Comparison of ENCODE assay signal across 21 mouse cellular contexts in the genomic region with DNA sequence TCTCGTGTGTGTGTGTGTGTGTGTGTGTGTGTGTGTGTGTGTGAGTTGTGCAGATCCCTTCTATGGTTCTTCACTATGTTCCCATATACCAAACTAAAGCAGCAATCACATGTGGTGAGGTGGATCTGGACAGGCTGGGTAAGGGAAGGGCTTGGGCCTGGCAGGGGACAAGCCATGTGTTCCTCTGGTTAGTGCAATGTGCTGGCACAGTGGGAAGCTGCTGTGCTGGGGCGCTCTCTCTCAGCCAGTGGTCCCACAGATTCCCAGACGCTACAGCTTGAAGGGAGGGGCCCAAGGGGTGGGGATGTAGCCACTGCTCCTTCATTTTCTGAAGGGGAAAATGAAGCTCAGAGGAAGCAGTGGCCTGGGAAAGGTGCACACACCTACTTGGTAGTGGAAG. TPM values are rescaled to one million over a fixed set of nuclear protein-coding genes. Genes with fewer than 3 reads are reported as not detected.
"Had no signal": no experiment of that assay in that cellular context is flagged by ENCODE, and none has a peak within 500 bp of the region (broad histone marks: within the 10 kb centered on the region; RNA-seq: fewer than 3 reads in every experiment).

No protein-coding gene starts in this region.

- H3K4me3 ChIP-seq: liver, embryonic 15.5 days; neural tube, embryonic 12.5 days; stomach, embryonic 15.5 days had no signal

- H3K9me3 ChIP-seq: liver, embryonic 15.5 days; neural tube, embryonic 12.5 days; stomach, embryonic 15.5 days had no signal

- ATAC-seq: lung, postnatal 0 days had no signal

- H3K36me3 ChIP-seq: liver, embryonic 15.5 days; neural tube, embryonic 12.5 days; stomach, embryonic 15.5 days had no signal

- H3K4me2 ChIP-seq: liver, embryonic 11.5 days; liver, embryonic 15.5 days; neural tube, embryonic 12.5 days; stomach, embryonic 15.5 days had no signal

- H3K27me3 ChIP-seq: neural tube, embryonic 12.5 days; stomach, embryonic 15.5 days had no signal

- DNase-seq: kidney, adult 8-10 months; kidney, postnatal 25 days; lung, adult 2 months; lung, postnatal 36 days; right cerebral cortex, postnatal 14 days; thymus, adult 2 months; thymus, postnatal 25 days had no signal

- H3K9ac ChIP-seq: liver, embryonic 15.5 days; neural tube, embryonic 12.5 days; stomach, embryonic 15.5 days had no signal

- H3K27ac ChIP-seq: liver, embryonic 15.5 days; neural tube, embryonic 12.5 days; stomach, embryonic 15.5 days had no signal

- H3K4me1 ChIP-seq: stomach, embryonic 15.5 days had no signal

RNA-seq across cellular contexts. Expression of gene Tnp1, which starts 40.1 kb away (rescaled TPM):
- total RNA-seq: layer of hippocampus, postnatal 25 days; left cerebral cortex, adult 8-10 months; left cerebral cortex, postnatal 25 days; megakaryocyte progenitor cell, adult 5-6 weeks; neutrophil, adult 5-6 weeks had no signal
- polyA plus RNA-seq: kidney, embryonic 16.5 days; limb, embryonic 14.5 days; liver, embryonic 11.5 days; liver, embryonic 15.5 days; lung, adult 2 months; lung, postnatal 0 days; neural tube, embryonic 12.5 days; spleen, adult 2 months; stomach, embryonic 15.5 days; urinary bladder, adult 2 months had no signal
